Mouse (Mus musculus): ENCODE results near the gene Mtfmt. TPM values are rescaled to one million over a fixed set of nuclear protein-coding genes. Genes with fewer than 3 reads are reported as not detected.
A peak's percentile ranks its signal among the peaks of the same experiment; 100 is the strongest.

The Mtfmt gene
- polyA plus RNA-seq (2015; fragmentation: Nextera tagmentation; extraction: Ambion mirVana): 20.9 and 21.2 TPM in 2 replicates

DNA sequence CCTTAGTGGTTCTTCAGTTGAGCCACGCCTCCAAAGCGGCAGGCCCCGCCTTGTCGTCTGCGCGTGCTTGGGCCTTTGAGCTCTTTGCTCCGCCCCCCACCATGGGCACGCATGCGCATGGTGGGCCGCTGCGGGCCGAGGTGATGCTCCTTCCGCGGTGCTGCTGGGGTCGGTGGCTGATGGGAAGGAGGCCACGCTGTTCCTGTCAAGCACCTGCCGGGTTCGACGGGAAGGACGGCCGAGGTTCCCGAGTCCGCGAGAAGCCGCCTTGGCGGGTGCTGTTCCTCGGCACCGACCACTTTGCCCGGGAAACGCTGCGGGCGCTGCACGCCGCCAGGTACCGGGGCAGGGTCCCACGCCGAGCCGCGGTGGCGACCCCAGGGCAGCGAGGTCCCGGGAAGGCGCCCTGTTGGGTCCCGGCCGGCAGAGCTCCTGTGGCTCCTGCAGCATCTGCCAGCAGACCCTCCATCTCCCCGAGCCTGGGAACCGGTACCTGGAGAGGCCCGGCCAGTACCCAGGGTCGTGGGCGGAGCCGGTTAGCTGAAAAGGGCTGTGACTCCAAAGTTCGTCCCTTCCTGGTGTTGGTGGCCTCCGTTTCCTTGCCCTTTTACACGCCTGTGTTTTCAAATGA lies at the start of gene Mtfmt:
TSS of gene Mtfmt (plus strand) at position 112 of the 631 bp plus-strand sequence.
- Histone ChIP-seq H3K4me2 (peak within 1 kb of the TSS; percentile 72), H3K27me3 (no peaks in the 10 kb centered on the region), H3K36me3 (ENCODE audit: poor library complexity, severe bottlenecking) (peaks cover 19% of the 10 kb centered on the region), H3K4me3 (peak within 1 kb of the TSS; percentile 97), H3K9ac (peak within 1 kb of the TSS; percentile 91), H3K4me1 (peaks cover 10% of the 10 kb centered on the region), H3K27ac (peak within 1 kb of the TSS; percentile 31; the same call in 1 of the 2 replicates), H3K9me3 (replicated peaks) (no peaks in the 10 kb centered on the region)
- WGBS: under 1% methylated on average over 54 of the region's 54 CpGs
- ATAC-seq: peak; percentile 93

DNA sequence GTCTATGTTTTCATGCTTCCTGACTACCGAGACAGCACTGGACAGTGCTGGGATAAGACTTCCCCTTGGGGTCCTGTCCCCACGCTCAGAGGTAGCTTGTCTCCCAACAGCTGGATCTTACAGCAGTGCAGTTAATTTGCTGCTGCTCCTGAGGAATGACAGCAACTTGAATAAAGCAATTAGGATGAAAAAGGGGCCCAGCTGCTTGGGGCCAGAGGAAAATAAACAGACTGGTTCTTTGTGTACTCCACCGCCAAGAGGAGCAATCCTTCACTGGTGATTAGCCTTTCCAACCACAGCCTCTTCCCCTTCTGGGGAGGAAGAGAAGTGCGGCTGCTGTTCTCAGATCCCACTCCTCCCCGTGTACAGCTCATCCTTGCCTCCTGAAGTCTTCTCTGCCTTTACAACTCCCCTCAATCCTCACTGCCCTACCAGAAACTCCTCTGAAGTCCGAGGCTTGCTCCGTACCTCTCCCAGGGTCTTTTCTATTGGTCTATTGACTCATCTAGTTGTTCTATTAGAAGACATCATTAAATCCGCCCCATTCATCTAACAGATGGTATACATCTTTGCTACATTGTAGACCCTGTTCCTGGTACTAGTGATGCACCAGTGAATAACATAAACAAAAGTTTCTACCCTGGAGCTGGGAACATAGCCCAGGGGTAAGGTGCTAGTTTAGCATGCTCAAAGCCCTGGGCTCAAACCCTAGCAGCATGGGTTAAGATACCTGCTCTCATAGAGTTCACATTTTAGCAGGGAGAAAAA lies 49.0 kb upstream of the Mtfmt start:
- no peaks in the 10 kb centered on the region for H3K36me3 ChIP-seq (ENCODE audit: poor library complexity, severe bottlenecking)
- no peak overlapping the region for H3K9ac ChIP-seq
- no peak for ATAC-seq
- no peak overlapping the region for H3K27ac ChIP-seq
- H3K4me1 ChIP-seq: peaks cover 15% of the 10 kb centered on the region
- WGBS: 37% methylated on average over 8 of the region's 8 CpGs
- H3K27me3 ChIP-seq: peaks cover 30% of the 10 kb centered on the region
- no peak overlapping the region for H3K4me2 ChIP-seq
- no peaks in the 10 kb centered on the region for H3K9me3 ChIP-seq (replicated peaks)
- no peak overlapping the region for H3K4me3 ChIP-seq

DNA sequence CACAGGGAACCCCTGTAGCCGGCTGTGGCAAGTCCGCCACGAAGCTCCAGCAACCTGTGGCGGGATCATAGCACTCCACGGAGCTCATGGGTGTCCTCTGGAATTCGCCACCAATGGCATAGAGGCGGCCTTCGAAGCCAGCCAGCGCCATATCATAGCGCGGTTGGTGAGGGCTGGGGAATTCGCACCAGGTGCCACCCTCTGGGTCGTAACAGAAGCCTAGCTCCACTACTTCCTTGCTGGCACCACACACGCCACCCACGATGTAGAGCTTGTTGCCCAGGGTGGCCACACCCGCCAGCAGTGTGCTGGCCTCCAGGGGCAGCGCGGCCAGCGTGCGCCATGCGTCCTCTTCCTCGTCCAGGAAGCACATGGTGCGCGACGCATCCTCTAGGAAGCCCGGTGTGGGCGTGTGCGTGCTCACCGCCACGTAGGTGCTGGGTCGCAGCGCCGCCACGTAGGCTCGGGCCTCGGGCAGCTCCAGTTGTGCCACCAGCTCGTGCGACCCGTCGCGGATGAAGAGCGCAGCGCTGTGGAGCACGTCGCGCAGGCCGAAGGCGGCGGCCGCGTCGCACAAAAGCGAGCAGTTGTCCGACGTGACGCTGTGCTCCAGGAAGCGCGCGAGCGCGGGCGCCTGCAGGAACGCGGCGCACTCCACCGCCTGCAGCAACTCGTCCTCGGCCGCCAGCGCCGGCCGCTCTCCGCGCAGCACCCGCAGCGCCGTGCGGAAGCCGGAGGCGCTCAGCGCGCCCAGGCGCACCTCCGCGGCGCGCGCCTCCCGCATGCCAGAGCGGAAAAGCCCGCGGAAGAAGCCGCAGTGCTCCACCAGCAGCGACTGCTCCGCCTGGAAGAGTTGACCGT lies 44.6 kb upstream of the Mtfmt start:
- H3K27ac ChIP-seq: no peak overlapping the region
- peak; percentile 58 for ATAC-seq
- no peaks in the 10 kb centered on the region for H3K36me3 ChIP-seq (ENCODE audit: poor library complexity, severe bottlenecking)
- H3K4me3 ChIP-seq: peak overlapping the region; percentile 41
- peak overlapping the region; percentile 61 for H3K4me2 ChIP-seq
- peak overlapping the region; percentile 40; the same call in 1 of the 2 replicates for H3K9ac ChIP-seq
- no peaks in the 10 kb centered on the region for H3K9me3 ChIP-seq (replicated peaks)
- 18% methylated on average over 92 of the region's 96 CpGs for WGBS
- H3K27me3 ChIP-seq: peaks cover 51% of the 10 kb centered on the region
- H3K4me1 ChIP-seq: peaks cover 15% of the 10 kb centered on the region

DNA sequence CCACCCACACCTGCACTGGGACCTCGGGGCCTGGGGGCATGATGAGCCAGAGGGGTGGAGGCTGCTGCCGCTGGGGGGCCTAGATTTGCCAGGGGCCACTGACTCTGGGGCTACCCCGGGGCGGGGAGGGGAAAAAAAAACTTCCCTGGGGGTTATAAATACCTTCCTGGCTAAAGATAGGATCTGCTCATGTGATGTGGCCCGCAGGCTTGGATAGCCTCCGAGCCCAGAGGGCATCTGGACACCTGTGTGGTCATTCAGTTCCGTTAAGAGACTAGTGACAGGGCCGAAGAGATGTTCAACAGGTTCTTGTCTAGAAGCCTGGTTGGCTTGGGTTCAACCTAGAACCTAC lies 44.0 kb upstream of the Mtfmt start, which contains the start of gene Kbtbd13:
TSS of gene Kbtbd13 (minus strand) at position 40 of the 352 bp plus-strand sequence.
- H3K9ac ChIP-seq: peak within 1 kb of the TSS; percentile 40; the same call in 1 of the 2 replicates
- H3K4me1 ChIP-seq: peaks cover 10% of the 10 kb centered on the region
- ATAC-seq: no peak
- WGBS: 42% methylated on average over 8 of the region's 8 CpGs
- no peaks in the 10 kb centered on the region for H3K36me3 ChIP-seq (ENCODE audit: poor library complexity, severe bottlenecking)
- peaks cover 55% of the 10 kb centered on the region for H3K27me3 ChIP-seq
- peak within 1 kb of the TSS; percentile 41 for H3K4me3 ChIP-seq
- H3K27ac ChIP-seq: no peak within 1 kb of the TSS
- no peaks in the 10 kb centered on the region for H3K9me3 ChIP-seq (replicated peaks)
- H3K4me2 ChIP-seq: peak within 1 kb of the TSS; percentile 61

DNA sequence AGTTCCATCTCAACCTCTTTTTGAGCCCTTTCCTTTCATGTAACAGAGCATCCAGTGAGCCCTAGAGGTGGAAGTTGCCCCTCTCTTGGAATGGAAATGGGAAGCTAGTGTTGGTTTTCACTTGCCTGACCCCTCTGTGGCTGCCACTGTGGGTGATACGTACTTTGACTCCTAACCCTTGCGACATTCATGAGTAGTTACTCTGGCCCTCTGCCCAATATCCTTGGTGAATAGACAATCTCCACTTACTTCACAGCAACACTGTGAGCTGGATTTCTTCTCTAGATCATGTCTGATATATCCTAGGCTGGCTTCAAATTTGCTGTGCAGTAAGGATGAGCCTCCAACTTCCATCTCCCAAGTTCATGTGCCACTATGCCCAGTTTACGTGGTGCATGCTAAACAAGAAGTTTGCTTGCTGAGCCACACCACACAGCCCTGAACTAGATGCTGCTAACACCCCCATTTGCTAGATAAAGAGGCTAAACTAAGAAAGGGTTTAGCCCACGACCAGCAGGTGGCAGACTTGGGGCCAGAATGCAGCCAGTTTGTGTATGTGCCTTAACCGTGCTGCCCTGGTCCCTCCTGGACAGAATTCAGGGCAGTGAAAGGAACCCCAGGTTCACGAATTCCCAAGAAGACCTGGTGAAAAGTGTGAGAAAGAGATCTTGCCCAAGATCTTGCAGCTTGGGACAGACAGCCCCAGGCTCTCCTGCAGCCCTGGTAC lies 42.8 kb upstream of the Mtfmt start:
- Histone ChIP-seq H3K9me3 (replicated peaks) (no peaks in the 10 kb centered on the region), H3K4me1 (peaks cover 7% of the 10 kb centered on the region), H3K4me2 (no peak overlapping the region), H3K4me3 (no peak overlapping the region), H3K9ac (no peak overlapping the region), H3K27ac (no peak overlapping the region), H3K27me3 (peaks cover 55% of the 10 kb centered on the region), H3K36me3 (ENCODE audit: poor library complexity, severe bottlenecking) (no peaks in the 10 kb centered on the region)
- 30% methylated on average over 6 of the region's 6 CpGs for WGBS
- no peak for ATAC-seq

DNA sequence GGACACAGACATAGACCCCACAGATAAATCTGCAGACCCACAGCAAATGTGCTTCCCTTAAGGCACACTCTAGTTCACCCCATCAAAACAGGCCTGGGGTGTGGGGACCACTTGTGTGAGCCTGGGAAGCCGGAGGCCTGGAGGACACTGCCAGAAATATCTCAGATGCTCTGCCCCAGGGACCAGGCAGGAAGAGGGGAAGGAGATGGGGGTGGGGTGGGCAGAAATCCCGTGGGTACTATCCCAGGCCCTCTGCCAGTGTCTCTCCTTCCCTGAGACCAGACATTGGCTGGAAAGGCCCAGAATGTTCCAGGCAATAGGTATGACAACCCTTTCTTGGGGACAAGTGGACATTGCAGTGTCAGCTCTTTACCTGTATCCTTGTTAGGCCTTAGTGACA lies 42.0 kb upstream of the Mtfmt start:
- Histone ChIP-seq H3K27ac (no peak overlapping the region), H3K4me2 (no peak overlapping the region), H3K9me3 (replicated peaks) (no peaks in the 10 kb centered on the region), H3K36me3 (ENCODE audit: poor library complexity, severe bottlenecking) (no peaks in the 10 kb centered on the region), H3K4me3 (no peak overlapping the region), H3K27me3 (peaks cover 55% of the 10 kb centered on the region), H3K9ac (no peak overlapping the region), H3K4me1 (peaks cover 15% of the 10 kb centered on the region)
- ATAC-seq: no peak
- 53% methylated on average over 2 of the region's 2 CpGs for WGBS

DNA sequence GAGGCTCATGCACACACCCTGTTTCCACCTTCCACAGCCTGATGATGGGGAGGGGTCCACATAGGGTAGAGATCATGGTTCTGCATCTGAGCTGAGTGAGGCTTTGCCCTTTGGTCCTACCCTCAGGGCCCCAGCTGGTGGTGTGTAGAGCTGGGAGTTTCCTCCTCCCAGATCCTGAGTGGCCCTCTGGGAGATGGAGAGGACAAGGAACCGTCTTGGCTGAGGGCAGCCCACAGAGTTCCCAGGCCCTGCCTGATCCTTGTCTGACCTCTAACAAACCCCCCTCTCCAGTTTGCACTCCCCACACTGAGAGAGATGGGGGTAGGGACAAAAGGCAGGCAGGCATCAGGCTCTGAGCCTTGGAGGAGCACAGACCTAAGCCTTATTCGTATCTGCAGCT lies 41.2 kb upstream of the Mtfmt start:
- 72% methylated on average over 2 of the region's 2 CpGs for WGBS
- Histone ChIP-seq H3K36me3 (ENCODE audit: poor library complexity, severe bottlenecking) (no peaks in the 10 kb centered on the region), H3K4me3 (no peak overlapping the region), H3K27ac (no peak overlapping the region), H3K4me2 (no peak overlapping the region), H3K4me1 (peaks cover 19% of the 10 kb centered on the region), H3K27me3 (peaks cover 47% of the 10 kb centered on the region), H3K9me3 (replicated peaks) (no peaks in the 10 kb centered on the region), H3K9ac (no peak overlapping the region)
- no peak for ATAC-seq

DNA sequence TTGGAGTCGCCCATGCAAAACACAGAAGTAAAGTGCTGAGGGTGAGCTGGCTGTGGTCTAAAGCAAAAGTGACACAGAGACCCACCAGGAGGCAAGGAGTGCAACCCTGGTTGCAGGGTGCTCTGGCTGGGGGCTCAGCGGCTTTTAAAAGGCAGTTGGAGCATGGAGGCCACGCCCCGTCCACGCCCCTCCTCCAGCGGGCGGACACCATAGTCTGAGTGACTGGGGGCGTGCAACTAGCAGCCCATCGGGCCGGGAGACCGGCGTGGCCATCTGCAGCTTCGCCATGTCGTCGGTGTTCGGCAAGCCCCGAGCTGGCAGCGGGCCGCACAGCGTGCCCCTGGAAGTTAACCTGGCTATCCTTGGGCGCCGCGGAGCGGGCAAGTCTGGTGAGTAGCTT lies 37.3 kb upstream of the Mtfmt start, which contains the start of gene Rasl12:
TSS of gene Rasl12 (plus strand) at position 228 of the 400 bp plus-strand sequence.
- H3K4me2 ChIP-seq: peak within 1 kb of the TSS; percentile 75
- H3K9ac ChIP-seq: peak within 1 kb of the TSS; percentile 67
- H3K9me3 ChIP-seq (replicated peaks): no peaks in the 10 kb centered on the region
- peak within 1 kb of the TSS; percentile 50 for H3K4me3 ChIP-seq
- H3K4me1 ChIP-seq: peaks cover 12% of the 10 kb centered on the region
- peak; percentile 79 for ATAC-seq
- no peak within 1 kb of the TSS for H3K27ac ChIP-seq
- peaks cover 8% of the 10 kb centered on the region for H3K27me3 ChIP-seq
- 2% methylated on average over 24 of the region's 24 CpGs for WGBS
- no peaks in the 10 kb centered on the region for H3K36me3 ChIP-seq (ENCODE audit: poor library complexity, severe bottlenecking)

DNA sequence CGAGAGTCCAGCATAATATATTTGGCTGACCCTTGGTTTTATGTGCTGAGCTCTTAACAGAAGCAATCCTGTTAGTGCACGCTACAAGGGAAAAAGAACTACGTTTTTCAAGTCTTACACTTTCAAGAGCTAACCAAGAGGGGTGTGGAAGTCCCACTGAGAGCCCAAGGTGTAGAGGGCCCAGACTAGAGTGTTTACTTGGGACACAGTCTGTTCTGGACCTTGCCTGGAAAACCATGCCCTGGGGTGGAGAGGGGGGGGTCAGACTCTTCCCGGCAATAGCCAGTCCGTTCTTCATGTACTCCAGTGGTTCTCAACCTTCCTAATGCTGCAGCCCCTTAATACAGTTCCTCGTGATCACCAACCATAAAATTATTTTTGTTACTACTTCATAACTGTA lies 35.6 kb upstream of the Mtfmt start:
- no peak overlapping the region for H3K27ac ChIP-seq
- ATAC-seq: no peak
- H3K4me1 ChIP-seq: peaks cover 21% of the 10 kb centered on the region
- no peak overlapping the region for H3K9ac ChIP-seq
- WGBS: 93% methylated on average over 6 of the region's 6 CpGs
- H3K36me3 ChIP-seq (ENCODE audit: poor library complexity, severe bottlenecking): no peaks in the 10 kb centered on the region
- H3K9me3 ChIP-seq (replicated peaks): no peaks in the 10 kb centered on the region
- H3K4me3 ChIP-seq: no peak overlapping the region
- no peak overlapping the region for H3K4me2 ChIP-seq
- 0 out of 2 replicates have a peak, but pooled peaks cover 4% of the 10 kb centered on the region for H3K27me3 ChIP-seq

DNA sequence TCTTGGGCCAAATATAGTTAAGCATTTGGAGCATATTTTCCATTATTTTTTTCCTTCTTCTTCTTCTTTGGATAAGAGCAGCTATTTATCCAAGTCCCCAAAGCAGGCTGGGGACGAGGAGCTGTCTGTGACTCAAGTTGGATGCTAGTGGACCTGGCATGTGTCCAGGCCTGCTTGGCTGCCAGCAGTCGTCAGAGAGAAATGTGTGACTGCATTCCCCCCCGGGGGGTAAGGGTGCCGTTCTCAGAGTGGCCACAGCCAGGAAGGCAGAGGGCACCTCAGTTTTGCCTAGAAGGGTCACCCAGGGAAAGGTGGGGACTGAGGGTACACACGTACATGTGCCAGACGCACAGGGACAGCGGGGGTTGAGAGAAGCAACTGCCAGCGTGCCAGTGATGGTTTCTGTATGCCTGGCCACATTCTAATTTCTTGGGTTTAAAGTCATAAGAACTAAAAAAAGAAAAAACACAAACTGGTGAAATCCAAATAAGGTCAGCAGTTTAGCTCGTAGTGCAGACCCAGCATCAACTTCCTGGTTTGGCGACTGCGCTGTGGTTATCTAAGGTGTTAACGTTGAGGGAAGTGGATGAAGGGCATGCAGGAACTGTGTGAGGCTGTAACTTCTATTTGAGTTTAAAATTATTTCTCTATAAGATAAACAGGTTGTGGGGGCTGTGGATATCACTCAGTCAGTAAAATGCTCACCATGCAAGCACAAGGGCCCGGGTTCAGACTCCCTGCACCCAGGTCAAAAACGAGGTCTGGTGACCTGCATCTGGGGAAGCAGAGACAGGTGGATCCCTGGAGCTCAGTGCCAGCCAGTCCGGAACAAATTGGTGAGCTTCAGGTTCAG lies 31.0 kb upstream of the Mtfmt start:
- H3K36me3 ChIP-seq (ENCODE audit: poor library complexity, severe bottlenecking): no peaks in the 10 kb centered on the region
- 74% methylated on average over 15 of the region's 15 CpGs for WGBS
- H3K4me2 ChIP-seq: no peak overlapping the region
- ATAC-seq: no peak
- H3K4me3 ChIP-seq: no peak overlapping the region
- H3K27ac ChIP-seq: 0 out of 2 replicates have a peak overlapping the region, but pooled peaks have one; percentile 40
- no peaks in the 10 kb centered on the region for H3K9me3 ChIP-seq (replicated peaks)
- H3K9ac ChIP-seq: no peak overlapping the region
- no peaks in the 10 kb centered on the region for H3K27me3 ChIP-seq
- peaks cover 9% of the 10 kb centered on the region for H3K4me1 ChIP-seq

DNA sequence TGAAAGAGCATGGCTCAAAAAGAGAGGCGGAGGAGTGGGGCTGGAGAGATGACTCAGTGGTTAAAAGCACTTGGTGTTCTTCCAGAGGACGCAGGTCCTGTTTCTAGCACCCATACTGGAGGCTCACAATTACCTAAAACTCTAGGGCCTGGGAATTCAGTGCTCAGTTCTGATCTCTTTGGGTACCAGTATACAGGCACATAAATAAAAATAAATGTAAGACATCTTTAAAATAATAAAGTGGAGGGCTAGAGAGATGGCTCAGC lies 30.5 kb upstream of the Mtfmt start:
- Histone ChIP-seq H3K27me3 (no peaks in the 10 kb centered on the region), H3K4me1 (peaks cover 9% of the 10 kb centered on the region), H3K9me3 (replicated peaks) (no peaks in the 10 kb centered on the region), H3K36me3 (ENCODE audit: poor library complexity, severe bottlenecking) (no peaks in the 10 kb centered on the region), H3K27ac (no peak overlapping the region), H3K4me2 (no peak overlapping the region), H3K9ac (no peak overlapping the region), H3K4me3 (no peak overlapping the region)
- 82% methylated on average over 2 of the region's 2 CpGs for WGBS
- no peak for ATAC-seq

All from forebrain, embryonic 13.5 days (tissue).